Mouse (Mus musculus): Measurements from ENCODE around the gene Mapt. TPM values are rescaled to one million over a fixed set of nuclear protein-coding genes. Genes with fewer than 3 reads are reported as not detected.

The Mapt gene
- polyA plus RNA-seq, 1 experiment from 2014 or later: 1.2 TPM

DNA sequence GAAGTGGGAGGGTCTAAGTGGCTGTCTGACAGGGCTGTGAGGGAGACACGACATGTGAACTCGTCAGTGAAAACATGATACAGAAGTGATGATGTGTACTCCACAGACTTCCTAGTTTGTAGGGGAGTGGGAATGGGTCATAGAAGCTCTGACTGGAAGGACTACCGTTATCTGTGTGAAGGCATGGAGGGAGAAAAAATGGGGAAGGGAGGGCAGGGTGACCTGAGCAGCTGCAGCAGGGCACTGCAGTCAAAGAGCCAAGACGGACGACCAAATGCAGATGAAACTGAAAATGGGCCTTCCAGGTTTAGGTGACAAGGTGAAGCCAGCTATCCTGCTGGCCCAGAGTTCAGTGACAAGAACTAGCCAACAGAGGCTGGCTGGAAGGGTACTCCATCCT, 102.9 kb downstream of the Mapt start:
- WGBS: 24% methylated on average over 5 of the region's 5 CpGs
- Histone ChIP-seq H3K9ac (peak overlapping the region; percentile 40; the same call in 1 of the 2 replicates), H3K27me3 (replicated peaks) (no peaks in the 10 kb centered on the region), H3K27ac (replicated peaks) (no peak overlapping the region), H3K36me3 (peaks cover 75% of the 10 kb centered on the region), H3K4me3 (no peak overlapping the region), H3K4me1 (peaks cover 19% of the 10 kb centered on the region), H3K4me2 (no peak overlapping the region), H3K9me3 (no peaks in the 10 kb centered on the region)
- no peak for ATAC-seq (ENCODE audit: extremely low read depth, insufficient number of reproducible peaks, low FRiP score, low TSS enrichment)

DNA sequence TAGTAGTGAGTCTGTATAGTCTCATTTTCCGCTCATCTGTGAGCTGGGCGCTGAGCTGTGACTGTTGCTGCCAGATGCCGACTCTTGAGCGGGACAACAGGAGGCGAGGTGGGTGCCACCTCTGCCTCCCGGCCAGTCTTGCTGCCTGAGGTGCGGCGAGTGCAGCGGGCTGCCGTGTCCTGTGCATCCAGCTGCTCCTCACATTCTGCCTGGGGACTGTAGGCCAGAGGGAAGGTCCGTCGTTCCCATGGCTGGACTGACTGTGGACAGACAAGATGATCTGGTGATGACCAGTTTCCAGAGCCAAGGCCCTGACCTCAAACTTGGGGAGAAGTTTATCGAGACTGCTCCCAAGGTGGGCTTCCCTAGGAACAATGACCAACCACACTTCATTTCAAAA, 103.8 kb downstream of the Mapt start:
- Histone ChIP-seq H3K9me3 (no peaks in the 10 kb centered on the region), H3K27me3 (replicated peaks) (no peaks in the 10 kb centered on the region), H3K4me1 (peaks cover 16% of the 10 kb centered on the region), H3K27ac (replicated peaks) (no peak overlapping the region), H3K4me3 (no peak overlapping the region), H3K4me2 (no peak overlapping the region), H3K9ac (no peak overlapping the region), H3K36me3 (peaks cover 83% of the 10 kb centered on the region)
- ATAC-seq (ENCODE audit: extremely low read depth, insufficient number of reproducible peaks, low FRiP score, low TSS enrichment): no peak
- WGBS: 84% methylated on average over 13 of the region's 13 CpGs

DNA sequence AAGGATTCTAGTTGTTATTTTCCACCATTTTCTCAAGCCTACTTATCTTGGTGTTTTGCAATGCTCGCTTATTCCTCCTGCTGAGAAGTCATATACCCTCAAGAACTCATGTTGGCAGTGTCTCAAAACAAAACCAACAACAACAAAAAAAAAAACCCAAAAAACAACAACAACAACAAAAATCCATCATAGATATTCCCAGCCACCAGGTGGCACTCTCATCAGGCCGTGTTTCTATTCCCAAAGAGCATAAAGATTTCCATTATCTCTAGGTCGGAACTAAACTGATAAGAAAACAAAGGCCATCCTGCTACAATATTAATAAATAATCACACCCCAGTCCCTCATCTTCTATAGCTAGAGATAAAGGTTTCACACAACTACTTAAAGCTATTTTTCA, 115.7 kb downstream of the Mapt start:
- Histone ChIP-seq H3K36me3 (peaks cover 84% of the 10 kb centered on the region), H3K4me3 (no peak overlapping the region), H3K9me3 (no peaks in the 10 kb centered on the region), H3K9ac (no peak overlapping the region), H3K4me2 (no peak overlapping the region), H3K27ac (replicated peaks) (no peak overlapping the region), H3K4me1 (no peaks in the 10 kb centered on the region), H3K27me3 (replicated peaks) (no peaks in the 10 kb centered on the region)
- ATAC-seq (ENCODE audit: extremely low read depth, insufficient number of reproducible peaks, low FRiP score, low TSS enrichment): no peak
- WGBS: 65% methylated on average over 3 of the region's 3 CpGs

DNA sequence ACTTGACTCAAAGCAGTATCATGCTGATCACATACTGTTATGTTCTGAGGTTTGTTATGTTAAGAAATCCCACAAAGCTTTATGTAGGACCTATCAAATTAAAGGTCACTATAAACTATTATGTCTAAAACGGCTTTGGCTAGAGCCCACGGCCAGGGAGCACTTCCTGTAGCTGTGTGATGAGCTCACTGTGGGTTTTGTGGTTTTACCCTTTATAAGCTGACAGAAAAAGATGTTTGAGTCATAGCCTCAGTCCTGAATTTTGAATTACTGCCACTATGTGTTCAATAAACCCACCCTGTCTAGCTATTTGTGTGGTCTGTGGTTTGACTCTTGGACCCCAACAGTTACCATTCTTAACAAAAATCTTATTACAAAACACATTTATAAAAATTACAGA, 130.6 kb downstream of the Mapt start:
- Histone ChIP-seq H3K9ac (no peak overlapping the region), H3K9me3 (no peaks in the 10 kb centered on the region), H3K4me3 (no peak overlapping the region), H3K4me2 (no peak overlapping the region), H3K27ac (replicated peaks) (no peak overlapping the region), H3K27me3 (replicated peaks) (no peaks in the 10 kb centered on the region), H3K4me1 (peaks cover 8% of the 10 kb centered on the region), H3K36me3 (peaks cover 29% of the 10 kb centered on the region)
- 55% methylated on average over 2 of the region's 2 CpGs for WGBS
- ATAC-seq (ENCODE audit: extremely low read depth, insufficient number of reproducible peaks, low FRiP score, low TSS enrichment): no peak

DNA sequence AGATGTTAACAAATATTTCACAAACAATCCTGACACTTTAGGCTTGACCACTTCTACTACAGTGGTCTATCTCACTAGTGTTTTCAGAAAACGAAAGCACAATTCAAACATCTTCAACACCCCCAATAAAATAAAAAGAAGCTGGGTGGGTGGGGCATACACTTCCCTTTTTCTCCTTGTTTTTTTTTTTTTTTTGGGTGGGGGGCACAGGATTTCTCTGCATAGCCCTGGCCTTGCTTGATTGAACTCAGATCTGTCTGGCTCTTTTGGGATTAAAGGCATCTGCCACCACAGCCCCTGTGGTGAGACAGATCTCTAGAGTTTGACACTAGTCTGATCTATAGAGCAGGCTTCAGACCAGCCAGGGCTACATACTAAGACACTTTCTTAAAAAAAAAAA, 131.5 kb downstream of the Mapt start:
- Histone ChIP-seq H3K27ac (replicated peaks) (no peak overlapping the region), H3K4me1 (peaks cover 8% of the 10 kb centered on the region), H3K36me3 (peaks cover 26% of the 10 kb centered on the region), H3K27me3 (replicated peaks) (no peaks in the 10 kb centered on the region), H3K4me2 (no peak overlapping the region), H3K9me3 (no peaks in the 10 kb centered on the region), H3K9ac (no peak overlapping the region), H3K4me3 (no peak overlapping the region)
- WGBS: 94% methylated on average over 1 of the region's 1 CpGs
- no peak for ATAC-seq (ENCODE audit: extremely low read depth, insufficient number of reproducible peaks, low FRiP score, low TSS enrichment)

DNA sequence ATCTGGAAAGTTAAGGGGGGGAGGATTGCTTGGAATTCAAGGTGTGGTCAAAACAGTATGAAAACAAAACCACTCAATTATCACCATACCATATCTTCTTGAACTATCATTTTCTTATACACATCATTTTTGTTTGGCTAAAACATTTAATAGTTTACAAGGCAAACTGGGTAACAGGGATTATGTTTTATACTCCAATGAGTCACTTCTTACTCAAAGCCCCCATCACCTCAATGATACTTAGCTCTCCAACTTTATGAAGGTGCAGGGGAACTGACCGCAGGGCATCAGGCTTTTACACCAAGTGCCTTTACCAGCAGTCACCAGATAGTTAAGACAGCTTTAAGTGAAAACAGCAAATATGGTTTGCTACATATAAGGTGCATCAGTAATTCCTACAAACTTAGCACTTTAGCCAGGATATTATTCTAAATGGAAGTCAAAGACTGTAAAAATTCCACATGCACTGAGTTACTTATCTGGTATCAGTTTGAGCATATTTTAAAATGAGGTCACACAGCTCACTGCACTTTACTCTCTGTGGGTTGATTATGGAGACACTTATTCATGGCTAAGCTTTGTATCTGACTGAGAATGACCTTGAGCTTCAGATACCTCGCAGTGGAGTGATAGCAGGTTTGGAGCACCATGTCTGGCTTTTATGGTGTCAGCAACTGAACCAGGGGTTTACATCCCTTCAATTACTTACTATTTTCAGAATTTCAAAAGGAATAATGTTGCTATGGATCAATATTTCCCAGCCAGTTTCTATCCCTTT, 132.8 kb downstream of the Mapt start:
- Histone ChIP-seq H3K4me1 (peaks cover 8% of the 10 kb centered on the region), H3K9me3 (no peaks in the 10 kb centered on the region), H3K27ac (replicated peaks) (peak overlapping the region; percentile 78), H3K27me3 (replicated peaks) (no peaks in the 10 kb centered on the region), H3K4me3 (no peak overlapping the region), H3K4me2 (0 out of 2 replicates have a peak overlapping the region, but pooled peaks have one; percentile 18), H3K9ac (no peak overlapping the region), H3K36me3 (peaks cover 38% of the 10 kb centered on the region)
- ATAC-seq (ENCODE audit: extremely low read depth, insufficient number of reproducible peaks, low FRiP score, low TSS enrichment): no peak
- WGBS: 61% methylated on average over 2 of the region's 2 CpGs

DNA sequence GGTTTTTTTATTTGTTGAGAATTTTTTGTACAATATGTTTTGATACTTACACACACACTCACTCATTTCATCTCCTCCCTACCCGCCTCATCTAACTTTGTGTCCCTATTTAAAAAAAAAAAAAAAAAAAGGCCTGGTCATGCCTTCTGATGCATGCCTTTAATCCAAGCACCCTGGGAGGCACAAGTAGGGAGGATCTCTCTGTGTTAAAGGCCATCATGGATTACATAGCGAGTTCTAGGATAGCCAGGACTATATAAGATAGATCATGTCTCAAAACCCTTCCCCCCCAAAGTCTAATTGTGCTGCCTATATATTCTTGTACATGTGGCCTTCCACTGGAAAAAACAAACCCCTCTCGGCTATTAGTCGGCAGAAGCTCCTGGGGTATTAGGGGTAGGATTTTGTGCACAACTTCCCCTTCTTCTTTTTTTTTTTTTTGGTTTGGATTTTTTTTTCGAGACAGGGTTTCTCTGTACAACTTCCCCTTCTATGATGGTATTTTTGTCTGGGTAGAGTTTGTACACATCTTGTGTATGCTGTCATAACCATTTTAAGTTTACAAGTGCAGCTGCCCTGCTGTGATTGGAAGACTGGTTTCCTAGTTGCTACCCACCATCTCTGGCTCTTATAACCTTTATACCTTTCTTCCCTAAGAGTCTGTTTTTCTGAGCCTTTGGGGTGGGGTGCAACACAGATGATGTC, 136.4 kb downstream of the Mapt start:
- H3K27me3 ChIP-seq (replicated peaks): no peaks in the 10 kb centered on the region
- no peak overlapping the region for H3K4me2 ChIP-seq
- no peaks in the 10 kb centered on the region for H3K9me3 ChIP-seq
- no peak overlapping the region for H3K27ac ChIP-seq (replicated peaks)
- peaks cover 33% of the 10 kb centered on the region for H3K36me3 ChIP-seq
- H3K4me1 ChIP-seq: peaks cover 8% of the 10 kb centered on the region
- WGBS: 81% methylated on average over 5 of the region's 5 CpGs
- H3K9ac ChIP-seq: no peak overlapping the region
- ATAC-seq (ENCODE audit: extremely low read depth, insufficient number of reproducible peaks, low FRiP score, low TSS enrichment): no peak
- no peak overlapping the region for H3K4me3 ChIP-seq

DNA sequence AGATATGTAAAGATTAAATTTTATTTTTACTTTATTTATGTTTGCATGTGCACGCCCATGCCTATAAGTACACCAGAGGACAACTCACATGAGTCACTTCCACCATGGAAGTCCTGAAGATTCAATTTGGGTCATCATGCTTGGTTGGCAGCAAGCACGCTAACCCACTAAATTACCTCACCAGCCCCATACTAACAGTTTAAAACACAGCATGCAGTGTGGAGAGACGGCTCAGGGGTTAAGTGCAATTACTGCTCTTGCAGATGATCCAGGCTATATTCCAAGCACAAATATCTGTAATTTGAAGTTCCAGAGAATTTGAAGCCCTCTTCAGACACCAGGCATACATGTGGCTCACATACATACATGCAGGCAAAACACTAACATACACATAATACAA, 145.1 kb downstream of the Mapt start:
- H3K4me3 ChIP-seq: no peak overlapping the region
- H3K9me3 ChIP-seq: no peaks in the 10 kb centered on the region
- no peak overlapping the region for H3K27ac ChIP-seq (replicated peaks)
- peaks cover 40% of the 10 kb centered on the region for H3K36me3 ChIP-seq
- ATAC-seq (ENCODE audit: extremely low read depth, insufficient number of reproducible peaks, low FRiP score, low TSS enrichment): no peak
- H3K4me2 ChIP-seq: no peak overlapping the region
- no peak overlapping the region for H3K9ac ChIP-seq
- 95% methylated on average over 3 of the region's 3 CpGs for WGBS
- no peaks in the 10 kb centered on the region for H3K27me3 ChIP-seq (replicated peaks)
- H3K4me1 ChIP-seq: no peaks in the 10 kb centered on the region

DNA sequence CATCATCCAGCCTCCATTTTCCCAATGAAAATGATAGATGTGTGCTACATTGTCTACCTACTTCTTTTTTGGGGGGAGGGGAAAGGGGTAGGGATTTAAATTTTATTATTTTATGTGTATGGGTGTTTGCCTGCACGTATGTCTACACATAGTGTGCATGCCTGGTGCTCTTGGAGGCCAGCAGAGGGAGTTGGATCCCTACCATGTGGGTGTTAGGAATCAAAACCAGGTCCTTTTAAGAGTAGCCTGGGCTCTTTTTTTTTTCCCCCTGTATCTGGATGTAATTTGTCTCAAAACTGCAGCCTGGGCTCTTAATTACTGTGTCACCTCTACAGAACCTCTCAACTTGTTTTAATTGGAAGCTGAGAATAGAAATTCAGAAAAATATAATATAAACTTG, 148.4 kb downstream of the Mapt start:
- Histone ChIP-seq H3K27me3 (replicated peaks) (no peaks in the 10 kb centered on the region), H3K9ac (no peak overlapping the region), H3K36me3 (peaks cover 21% of the 10 kb centered on the region), H3K9me3 (no peaks in the 10 kb centered on the region), H3K4me1 (no peaks in the 10 kb centered on the region), H3K4me3 (no peak overlapping the region), H3K4me2 (no peak overlapping the region), H3K27ac (replicated peaks) (no peak overlapping the region)
- WGBS: 81% methylated on average over 1 of the region's 1 CpGs
- no peak for ATAC-seq (ENCODE audit: extremely low read depth, insufficient number of reproducible peaks, low FRiP score, low TSS enrichment)

Small RNA genes lying within 50 kb of the gene (microRNA-seq; reads per million reads assigned to microRNA genes)
- not detected for gene Gm47310

Other genes with a start within 250 kb of the Mapt start
- gene Crhr1, start 98.5 kb upstream of the Mapt start, polyA plus RNA-seq (2015; fragmentation: Nextera tagmentation; extraction: Ambion mirVana): not detected in 2 replicates
- not detected in 2 replicates for gene Sppl2c, start 45.1 kb upstream of the Mapt start, polyA plus RNA-seq (2015; fragmentation: Nextera tagmentation; extraction: Ambion mirVana)
- gene Kansl1, start 237.5 kb downstream of the Mapt start, polyA plus RNA-seq (2015; fragmentation: Nextera tagmentation; extraction: Ambion mirVana): 12.6 and 13.3 TPM in 2 replicates

Data from heart, embryonic 13.5 days (tissue).